Mouse (Mus musculus): ENCODE data around the gene Sdc4. TPM values are rescaled to one million over a fixed set of nuclear protein-coding genes. Genes with fewer than 3 reads are reported as not detected.

The Sdc4 gene
- polyA plus RNA-seq, 1 experiment from 2014 or later, result 48.0 TPM

- no peak overlapping the region for H3K4me3 ChIP-seq (ENCODE audit: low read length)
Observed at GRCm38 (mm10) chr2:164444701-164445100, 1.0 kb upstream of the Sdc4 start.

GRCm38 (mm10) chr2:164443051-164443437 lies 643 bp downstream of the Sdc4 start:
- peak; percentile 90 for ATAC-seq (replicated peaks; ENCODE audit: extremely low read depth, insufficient read depth, low FRiP score)
- Histone ChIP-seq H3K9me3 (replicated peaks; ENCODE audit: control insufficient read depth, low read length) (no peaks in the 10 kb centered on the region), H3K27ac (ENCODE audit: low read length) (peak overlapping the region; percentile 80), H3K9ac (ENCODE audit: low read length) (peak overlapping the region; percentile 90), H3K4me2 (ENCODE audit: low read depth, low read length) (peak overlapping the region; percentile 87), H3K4me1 (ENCODE audit: control insufficient read depth, insufficient read depth, low read length) (peaks cover 19% of the 10 kb centered on the region), H3K36me3 (ENCODE audit: control insufficient read depth, insufficient read depth) (no peaks in the 10 kb centered on the region), H3K4me3 (ENCODE audit: low read length) (peak overlapping the region; percentile 74), H3K27me3 (ENCODE audit: control insufficient read depth, insufficient read depth, low read length) (peaks cover 7% of the 10 kb centered on the region)
- under 1% methylated on average over 26 of the region's 26 CpGs for WGBS

More at GRCm38 (mm10) chr2:164444701-164445100, 1.0 kb upstream of the Sdc4 start:
- WGBS, result 86% methylated on average over 2 of the region's 2 CpGs
- Histone ChIP-seq H3K9me3 (replicated peaks; ENCODE audit: control insufficient read depth, low read length) (no peaks in the 10 kb centered on the region), H3K27me3 (ENCODE audit: control insufficient read depth, insufficient read depth, low read length) (peaks cover 7% of the 10 kb centered on the region), H3K27ac (ENCODE audit: low read length) (no peak overlapping the region), H3K4me1 (ENCODE audit: control insufficient read depth, insufficient read depth, low read length) (peaks cover 25% of the 10 kb centered on the region), H3K4me2 (ENCODE audit: low read depth, low read length) (no peak overlapping the region), H3K9ac (ENCODE audit: low read length) (no peak overlapping the region), H3K36me3 (ENCODE audit: control insufficient read depth, insufficient read depth) (no peaks in the 10 kb centered on the region)
- ATAC-seq (replicated peaks; ENCODE audit: extremely low read depth, insufficient read depth, low FRiP score), result no peak

GRCm38 (mm10) chr2:164442315-164443050 lies 1.2 kb downstream of the Sdc4 start:
- Histone ChIP-seq H3K4me2 (ENCODE audit: low read depth, low read length) (peak overlapping the region; percentile 87), H3K9me3 (replicated peaks; ENCODE audit: control insufficient read depth, low read length) (no peaks in the 10 kb centered on the region), H3K9ac (ENCODE audit: low read length) (peak overlapping the region; percentile 90), H3K4me1 (ENCODE audit: control insufficient read depth, insufficient read depth, low read length) (peaks cover 19% of the 10 kb centered on the region), H3K27ac (ENCODE audit: low read length) (peak overlapping the region; percentile 80), H3K36me3 (ENCODE audit: control insufficient read depth, insufficient read depth) (no peaks in the 10 kb centered on the region), H3K4me3 (ENCODE audit: low read length) (peak overlapping the region; percentile 74), H3K27me3 (ENCODE audit: control insufficient read depth, insufficient read depth, low read length) (peaks cover 5% of the 10 kb centered on the region; the same call in 1 of the 2 replicates)
- ATAC-seq (replicated peaks; ENCODE audit: extremely low read depth, insufficient read depth, low FRiP score), result peak; percentile 56
- WGBS, result 3% methylated on average over 29 of the region's 29 CpGs

GRCm38 (mm10) chr2:164441731-164442130 lies 2.0 kb downstream of the Sdc4 start:
- Histone ChIP-seq H3K4me2 (ENCODE audit: low read depth, low read length) (peak overlapping the region; percentile 87), H3K27ac (ENCODE audit: low read length) (no peak overlapping the region), H3K4me3 (ENCODE audit: low read length) (peak overlapping the region; percentile 74), H3K9ac (ENCODE audit: low read length) (peak overlapping the region; percentile 90), H3K9me3 (replicated peaks; ENCODE audit: control insufficient read depth, low read length) (no peaks in the 10 kb centered on the region), H3K4me1 (ENCODE audit: control insufficient read depth, insufficient read depth, low read length) (peaks cover 23% of the 10 kb centered on the region), H3K36me3 (ENCODE audit: control insufficient read depth, insufficient read depth) (no peaks in the 10 kb centered on the region), H3K27me3 (ENCODE audit: control insufficient read depth, insufficient read depth, low read length) (peaks cover 5% of the 10 kb centered on the region; the same call in 1 of the 2 replicates)
- 38% methylated on average over 7 of the region's 7 CpGs for WGBS
- ATAC-seq (replicated peaks; ENCODE audit: extremely low read depth, insufficient read depth, low FRiP score), result no peak

GRCm38 (mm10) chr2:164441155-164441554 lies 2.5 kb downstream of the Sdc4 start:
- WGBS, result 49% methylated on average over 8 of the region's 8 CpGs
- peaks cover 29% of the 10 kb centered on the region for H3K4me1 ChIP-seq (ENCODE audit: control insufficient read depth, insufficient read depth, low read length)
- no peak overlapping the region; the same call in 1 of the 2 replicates for H3K9ac ChIP-seq (ENCODE audit: low read length)
- no peak overlapping the region for H3K27ac ChIP-seq (ENCODE audit: low read length)
- ATAC-seq (replicated peaks; ENCODE audit: extremely low read depth, insufficient read depth, low FRiP score), result no peak
- H3K27me3 ChIP-seq (ENCODE audit: control insufficient read depth, insufficient read depth, low read length), result peaks cover 5% of the 10 kb centered on the region; the same call in 1 of the 2 replicates
- H3K36me3 ChIP-seq (ENCODE audit: control insufficient read depth, insufficient read depth), result no peaks in the 10 kb centered on the region
- no peaks in the 10 kb centered on the region for H3K9me3 ChIP-seq (replicated peaks; ENCODE audit: control insufficient read depth, low read length)
- peak overlapping the region; percentile 87 for H3K4me2 ChIP-seq (ENCODE audit: low read depth, low read length)
- peak overlapping the region; percentile 74 for H3K4me3 ChIP-seq (ENCODE audit: low read length)

- 78% methylated on average over 5 of the region's 5 CpGs for WGBS
- H3K9ac ChIP-seq (ENCODE audit: low read length), result no peak overlapping the region
- no peak overlapping the region for H3K4me2 ChIP-seq (ENCODE audit: low read depth, low read length)
- no peak overlapping the region for H3K27ac ChIP-seq (ENCODE audit: low read length)
- H3K4me3 ChIP-seq (ENCODE audit: low read length), result no peak overlapping the region
- no peak for ATAC-seq (replicated peaks; ENCODE audit: extremely low read depth, insufficient read depth, low FRiP score)
- H3K4me1 ChIP-seq (ENCODE audit: control insufficient read depth, insufficient read depth, low read length), result peaks cover 36% of the 10 kb centered on the region
- peaks cover 5% of the 10 kb centered on the region; the same call in 1 of the 2 replicates for H3K27me3 ChIP-seq (ENCODE audit: control insufficient read depth, insufficient read depth, low read length)
- H3K9me3 ChIP-seq (replicated peaks; ENCODE audit: control insufficient read depth, low read length), result no peaks in the 10 kb centered on the region
- no peaks in the 10 kb centered on the region for H3K36me3 ChIP-seq (ENCODE audit: control insufficient read depth, insufficient read depth)
Observed at GRCm38 (mm10) chr2:164440314-164440713, 3.4 kb downstream of the Sdc4 start.

GRCm38 (mm10) chr2:164439001-164439421 lies 4.7 kb downstream of the Sdc4 start:
- Histone ChIP-seq H3K4me2 (ENCODE audit: low read depth, low read length) (no peak overlapping the region), H3K4me3 (ENCODE audit: low read length) (no peak overlapping the region), H3K9ac (ENCODE audit: low read length) (no peak overlapping the region), H3K4me1 (ENCODE audit: control insufficient read depth, insufficient read depth, low read length) (peaks cover 36% of the 10 kb centered on the region), H3K36me3 (ENCODE audit: control insufficient read depth, insufficient read depth) (no peaks in the 10 kb centered on the region), H3K27me3 (ENCODE audit: control insufficient read depth, insufficient read depth, low read length) (peaks cover 2% of the 10 kb centered on the region; the same call in 1 of the 2 replicates), H3K9me3 (replicated peaks; ENCODE audit: control insufficient read depth, low read length) (no peaks in the 10 kb centered on the region), H3K27ac (ENCODE audit: low read length) (no peak overlapping the region)
- 59% methylated on average over 3 of the region's 3 CpGs for WGBS
- no peak for ATAC-seq (replicated peaks; ENCODE audit: extremely low read depth, insufficient read depth, low FRiP score)

GRCm38 (mm10) chr2:164438257-164438656 lies 5.4 kb downstream of the Sdc4 start:
- Histone ChIP-seq H3K9me3 (replicated peaks; ENCODE audit: control insufficient read depth, low read length) (no peaks in the 10 kb centered on the region), H3K4me2 (ENCODE audit: low read depth, low read length) (peak overlapping the region; percentile 3; the same call in 1 of the 2 replicates), H3K27me3 (ENCODE audit: control insufficient read depth, insufficient read depth, low read length) (no peaks in the 10 kb centered on the region; the same call in 1 of the 2 replicates), H3K4me1 (ENCODE audit: control insufficient read depth, insufficient read depth, low read length) (peaks cover 32% of the 10 kb centered on the region), H3K9ac (ENCODE audit: low read length) (no peak overlapping the region), H3K36me3 (ENCODE audit: control insufficient read depth, insufficient read depth) (no peaks in the 10 kb centered on the region), H3K27ac (ENCODE audit: low read length) (no peak overlapping the region), H3K4me3 (ENCODE audit: low read length) (no peak overlapping the region)
- no peak for ATAC-seq (replicated peaks; ENCODE audit: extremely low read depth, insufficient read depth, low FRiP score)
- WGBS, result 52% methylated on average over 8 of the region's 8 CpGs

- peaks cover 36% of the 10 kb centered on the region for H3K4me1 ChIP-seq (ENCODE audit: control insufficient read depth, insufficient read depth, low read length)
- no peak overlapping the region for H3K9ac ChIP-seq (ENCODE audit: low read length)
- ATAC-seq (replicated peaks; ENCODE audit: extremely low read depth, insufficient read depth, low FRiP score), result no peak
- H3K27ac ChIP-seq (ENCODE audit: low read length), result no peak overlapping the region
- H3K9me3 ChIP-seq (replicated peaks; ENCODE audit: control insufficient read depth, low read length), result no peaks in the 10 kb centered on the region
- H3K36me3 ChIP-seq (ENCODE audit: control insufficient read depth, insufficient read depth), result no peaks in the 10 kb centered on the region
- H3K4me2 ChIP-seq (ENCODE audit: low read depth, low read length), result no peak overlapping the region
- no peaks in the 10 kb centered on the region; the same call in 1 of the 2 replicates for H3K27me3 ChIP-seq (ENCODE audit: control insufficient read depth, insufficient read depth, low read length)
- no peak overlapping the region for H3K4me3 ChIP-seq (ENCODE audit: low read length)
- 68% methylated on average over 6 of the region's 6 CpGs for WGBS
Observed at GRCm38 (mm10) chr2:164437710-164438109, 6.0 kb downstream of the Sdc4 start.

Measured in heart, embryonic 16.5 days (tissue).